Mouse (Mus musculus) midbrain, embryonic 12.5 days (tissue): ENCODE data around the gene Lmna. TPM values are rescaled to one million over a fixed set of nuclear protein-coding genes. Genes with fewer than 3 reads are reported as not detected.

ENCODE experiments used
- ATAC-seq: fragments of 200-750 bp; cut with Nextera tagmentation; 2 replicates; pipeline ENCODE4 v1.8.0; 2017; ENCODE audit warnings: low read depth, moderate TSS enrichment, moderate library complexity; ENCODE audit not compliant: low FRiP score
- H3K27ac ChIP-seq: fragments of 300-500 bp; sonication (generic); replicated peaks from 2 replicates; pipeline ENCODE4 v1.5.1; 2016; ENCODE audit warnings: mild to moderate bottlenecking
- H3K27me3 ChIP-seq: fragments of 300-500 bp; sonication (generic); 2 replicates; pipeline ENCODE4 v1.6.1; 2016; ENCODE audit warnings: mild to moderate bottlenecking
- H3K36me3 ChIP-seq: fragments of 300-500 bp; sonication (generic); 2 replicates; pipeline ENCODE4 v1.6.1; 2016
- H3K4me1 ChIP-seq: fragments of 300-500 bp; sonication (generic); 2 replicates; pipeline ENCODE4 v1.6.1; 2016
- H3K4me2 ChIP-seq: fragments of 300-500 bp; sonication (generic); replicated peaks from 2 replicates; pipeline ENCODE4 v1.6.1; 2016; ENCODE audit warnings: mild to moderate bottlenecking, moderate library complexity
- H3K4me3 ChIP-seq: fragments of 300-500 bp; sonication (generic); 2 replicates; pipeline ENCODE4 v1.5.1; 2016; ENCODE audit warnings: mild to moderate bottlenecking
- H3K9ac ChIP-seq: fragments of 300-500 bp; sonication (generic); replicated peaks from 2 replicates; pipeline ENCODE4 v1.6.1; 2016; ENCODE audit warnings: mild to moderate bottlenecking, moderate library complexity
- H3K9me3 ChIP-seq: fragments of 300-500 bp; sonication (generic); 2 replicates; pipeline ENCODE4 v1.6.1; 2016; ENCODE audit warnings: mild to moderate bottlenecking
- WGBS: fragments of 180-500 bp; shearing (Covaris S2); methylation state at CpG from one replicate; pipeline ENCODE4 v1.1.7; 2016; 5-methylcytosine and 5-hydroxymethylcytosine counted together
- polyA plus RNA-seq: library from polyadenylated mRNA; unstranded; fragments of >200 nt; fragmentation: Nextera tagmentation; extraction: Ambion mirVana; gene quantifications from 2 replicates; pipeline ENCODE4 v1.2.1, GENCODE M21; 2016

The Lmna gene
- polyA plus RNA-seq, 1 experiment from 2014 or later, result 42.8 TPM

DNA sequence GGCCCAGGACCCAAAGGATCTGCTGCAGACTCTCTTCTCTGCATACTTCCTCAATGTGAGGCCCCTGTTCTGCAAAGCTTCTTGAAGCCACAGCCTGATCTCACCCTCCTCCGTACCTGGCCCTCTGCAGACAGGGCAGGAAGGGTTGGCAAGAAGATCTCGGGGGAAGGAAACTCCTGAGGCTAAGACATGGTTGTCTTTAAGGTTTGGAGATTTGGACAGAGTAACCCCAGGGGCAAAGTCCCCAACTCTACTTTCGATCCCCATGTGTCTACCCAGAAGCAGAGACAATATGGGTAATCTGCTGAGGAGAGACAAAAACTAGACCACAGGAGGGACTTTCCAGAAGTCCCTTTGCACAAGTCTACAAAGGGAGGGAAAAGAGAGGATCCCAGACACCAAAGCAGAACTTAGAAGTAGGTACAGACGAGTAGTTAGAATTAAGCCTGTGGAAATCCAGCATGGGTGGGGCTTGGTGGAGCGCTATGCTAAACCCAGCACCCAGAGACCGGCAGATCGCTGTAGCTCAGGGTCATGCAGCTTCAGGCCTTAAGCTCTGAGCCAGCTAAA lies 3.9 kb upstream of the Lmna start:
- no peaks in the 10 kb centered on the region for H3K36me3 ChIP-seq
- H3K27ac ChIP-seq, result no peak overlapping the region
- no peak overlapping the region for H3K9ac ChIP-seq
- no peak overlapping the region for H3K4me2 ChIP-seq
- H3K4me3 ChIP-seq, result no peak overlapping the region
- H3K4me1 ChIP-seq, result peaks cover 41% of the 10 kb centered on the region
- no peaks in the 10 kb centered on the region for H3K9me3 ChIP-seq
- peaks cover 5% of the 10 kb centered on the region; the same call in 1 of the 2 replicates for H3K27me3 ChIP-seq
- ATAC-seq, result no peak
- WGBS, result 78% methylated on average over 7 of the region's 7 CpGs

- Histone ChIP-seq H3K36me3 (no peaks in the 10 kb centered on the region), H3K27me3 (peaks cover 5% of the 10 kb centered on the region; the same call in 1 of the 2 replicates), H3K4me3 (no peak overlapping the region), H3K9me3 (no peaks in the 10 kb centered on the region), H3K27ac (no peak overlapping the region), H3K4me1 (peaks cover 41% of the 10 kb centered on the region), H3K9ac (no peak overlapping the region), H3K4me2 (no peak overlapping the region)
- 49% methylated on average over 13 of the region's 15 CpGs for WGBS
- no peak for ATAC-seq
These were observed 3.3 kb upstream of the Lmna start for GRCm38 (mm10) chr3:88512896-88513545.

GRCm38 (mm10) chr3:88512141-88512895 lies 2.6 kb upstream of the Lmna start:
- ATAC-seq, result no peak
- Histone ChIP-seq H3K27ac (no peak overlapping the region), H3K36me3 (no peaks in the 10 kb centered on the region), H3K27me3 (peaks cover 8% of the 10 kb centered on the region; the same call in 1 of the 2 replicates), H3K4me3 (no peak overlapping the region), H3K4me2 (no peak overlapping the region), H3K9me3 (no peaks in the 10 kb centered on the region), H3K9ac (0 out of 2 replicates have a peak overlapping the region, but pooled peaks have one; percentile 4), H3K4me1 (peaks cover 41% of the 10 kb centered on the region)
- WGBS, result 43% methylated on average over 6 of the region's 6 CpGs

- Histone ChIP-seq H3K27ac (no peak overlapping the region), H3K36me3 (no peaks in the 10 kb centered on the region), H3K27me3 (peaks cover 13% of the 10 kb centered on the region), H3K4me2 (no peak overlapping the region), H3K9ac (no peak overlapping the region), H3K4me3 (no peak overlapping the region), H3K9me3 (no peaks in the 10 kb centered on the region), H3K4me1 (peaks cover 41% of the 10 kb centered on the region)
- no peak for ATAC-seq
- 66% methylated on average over 4 of the region's 4 CpGs for WGBS
These were observed 1.8 kb upstream of the Lmna start for GRCm38 (mm10) chr3:88511559-88511958.

GRCm38 (mm10) chr3:88510421-88511289 lies 899 bp upstream of the Lmna start:
- peaks cover 13% of the 10 kb centered on the region for H3K27me3 ChIP-seq
- H3K4me1 ChIP-seq, result peaks cover 41% of the 10 kb centered on the region
- peak overlapping the region; percentile 87 for H3K27ac ChIP-seq
- no peaks in the 10 kb centered on the region for H3K36me3 ChIP-seq
- 0 out of 2 replicates have a peak overlapping the region, but pooled peaks have one; percentile 40 for H3K9ac ChIP-seq
- WGBS, result 55% methylated on average over 13 of the region's 13 CpGs
- peak overlapping the region; percentile 56 for H3K4me2 ChIP-seq
- peak overlapping the region; percentile 35 for H3K4me3 ChIP-seq
- ATAC-seq, result no peak
- no peaks in the 10 kb centered on the region for H3K9me3 ChIP-seq

GRCm38 (mm10) chr3:88509250-88509649 lies 506 bp downstream of the Lmna start:
- 0 out of 2 replicates have a peak, but pooled peaks have one; percentile 0 for ATAC-seq
- Histone ChIP-seq H3K36me3 (no peaks in the 10 kb centered on the region), H3K27ac (peak overlapping the region; percentile 87), H3K9ac (no peak overlapping the region; the same call in 1 of the 2 replicates), H3K27me3 (peaks cover 20% of the 10 kb centered on the region), H3K4me2 (peak overlapping the region; percentile 56), H3K9me3 (no peaks in the 10 kb centered on the region), H3K4me3 (peak overlapping the region; percentile 35), H3K4me1 (peaks cover 41% of the 10 kb centered on the region)
- 72% methylated on average over 3 of the region's 3 CpGs for WGBS

- peaks cover 50% of the 10 kb centered on the region for H3K27me3 ChIP-seq
- H3K9me3 ChIP-seq, result no peaks in the 10 kb centered on the region
- no peak overlapping the region for H3K4me3 ChIP-seq
- no peak overlapping the region for H3K9ac ChIP-seq
- WGBS, result 53% methylated on average over 7 of the region's 7 CpGs
- ATAC-seq, result no peak
- H3K4me2 ChIP-seq, result no peak overlapping the region
- no peak overlapping the region for H3K27ac ChIP-seq
- H3K4me1 ChIP-seq, result peaks cover 41% of the 10 kb centered on the region
- no peaks in the 10 kb centered on the region for H3K36me3 ChIP-seq
These were observed 4.0 kb downstream of the Lmna start for GRCm38 (mm10) chr3:88505765-88506164.

- Histone ChIP-seq H3K4me2 (no peak overlapping the region), H3K27me3 (peaks cover 56% of the 10 kb centered on the region), H3K9ac (no peak overlapping the region), H3K36me3 (no peaks in the 10 kb centered on the region), H3K27ac (no peak overlapping the region), H3K4me3 (no peak overlapping the region), H3K4me1 (peaks cover 36% of the 10 kb centered on the region), H3K9me3 (no peaks in the 10 kb centered on the region)
- WGBS, result 81% methylated on average over 6 of the region's 6 CpGs
- no peak for ATAC-seq
These were observed 4.7 kb downstream of the Lmna start for GRCm38 (mm10) chr3:88505081-88505480.

GRCm38 (mm10) chr3:88503881-88504746 lies 5.6 kb downstream of the Lmna start:
- Histone ChIP-seq H3K9me3 (no peaks in the 10 kb centered on the region), H3K4me3 (no peak overlapping the region), H3K27ac (no peak overlapping the region), H3K36me3 (no peaks in the 10 kb centered on the region), H3K4me2 (no peak overlapping the region), H3K4me1 (peaks cover 27% of the 10 kb centered on the region), H3K27me3 (peaks cover 57% of the 10 kb centered on the region), H3K9ac (no peak overlapping the region)
- 39% methylated on average over 8 of the region's 8 CpGs for WGBS
- ATAC-seq, result no peak

- H3K36me3 ChIP-seq, result no peaks in the 10 kb centered on the region
- 0 out of 2 replicates have a peak overlapping the region, but pooled peaks have one; percentile 15 for H3K27ac ChIP-seq
- no peak for ATAC-seq
- H3K4me2 ChIP-seq, result peak overlapping the region; percentile 93
- 0 out of 2 replicates have a peak overlapping the region, but pooled peaks have one; percentile 68 for H3K9ac ChIP-seq
- H3K4me1 ChIP-seq, result peaks cover 27% of the 10 kb centered on the region
- H3K9me3 ChIP-seq, result no peaks in the 10 kb centered on the region
- peaks cover 57% of the 10 kb centered on the region for H3K27me3 ChIP-seq
- WGBS, result 24% methylated on average over 4 of the region's 4 CpGs
- no peak overlapping the region for H3K4me3 ChIP-seq
These were observed 6.3 kb downstream of the Lmna start for GRCm38 (mm10) chr3:88503505-88503863.
